Mouse (Mus musculus) CH12.LX (cell line): ENCODE results near the gene Acss1.

Experiments used
- CTCF ChIP-seq, 2 experiments: IDR thresholded peaks in 1 of 2; conservative IDR thresholded peaks in 1 of 2; 2 replicates each; pipeline ENCODE4 v1.5.1; 2011 to 2012; ENCODE audit warnings: low read depth in 2 of 2, low read length in 2 of 2, improper control_type of control experiment in 1 of 2, inconsistent platforms in 1 of 2, mild to moderate bottlenecking in 1 of 2, moderate library complexity in 1 of 2
- ELF1 ChIP-seq: IDR thresholded peaks from 2 replicates; pipeline ENCODE4 v1.6.1; 2014; ENCODE audit warnings: low read depth, mild to moderate bottlenecking, inconsistent platforms, low read length, improper control_type of control experiment
- EP300 ChIP-seq: IDR thresholded peaks from 2 replicates; pipeline ENCODE4 v1.6.1; 2011; ENCODE audit warnings: low read length, improper control_type of control experiment
- MEF2A ChIP-seq: IDR thresholded peaks from 2 replicates; pipeline ENCODE4 v1.6.1; 2014; ENCODE audit warnings: low read depth, mild to moderate bottlenecking, inconsistent platforms, low read length, improper control_type of control experiment, borderline replicate concordance
- MYC ChIP-seq: IDR thresholded peaks from 2 replicates; pipeline ENCODE4 v1.6.1; 2011; ENCODE audit warnings: low read depth, mild to moderate bottlenecking, improper control_type of control experiment, low read length
- POLR2A ChIP-seq: IDR thresholded peaks from 2 replicates; pipeline ENCODE4 v1.6.1; 2011; ENCODE audit warnings: low read depth, mild to moderate bottlenecking, improper control_type of control experiment, low read length
- SMC3 ChIP-seq: IDR thresholded peaks from 2 replicates; pipeline ENCODE4 v1.6.1; 2011; ENCODE audit warnings: low read depth, low read length, improper control_type of control experiment
- TBP ChIP-seq: conservative IDR thresholded peaks from 2 replicates; pipeline ENCODE4 v1.6.1; 2011; ENCODE audit warnings: low read depth, low read length, improper control_type of control experiment
- USF1 ChIP-seq: IDR thresholded peaks from 2 replicates; pipeline ENCODE4 v1.6.1; 2014; ENCODE audit warnings: low read depth, mild to moderate bottlenecking, inconsistent platforms, low read length, improper control_type of control experiment
- USF2 ChIP-seq: conservative IDR thresholded peaks from 2 replicates; pipeline ENCODE4 v1.6.1; 2011; ENCODE audit warnings: low read depth, low read length, improper control_type of control experiment
- ZC3H11A ChIP-seq: IDR thresholded peaks from 2 replicates; pipeline ENCODE4 v1.6.1; 2012; ENCODE audit warnings: low read depth, mild to moderate bottlenecking, inconsistent platforms, low read length, improper control_type of control experiment

DNA sequence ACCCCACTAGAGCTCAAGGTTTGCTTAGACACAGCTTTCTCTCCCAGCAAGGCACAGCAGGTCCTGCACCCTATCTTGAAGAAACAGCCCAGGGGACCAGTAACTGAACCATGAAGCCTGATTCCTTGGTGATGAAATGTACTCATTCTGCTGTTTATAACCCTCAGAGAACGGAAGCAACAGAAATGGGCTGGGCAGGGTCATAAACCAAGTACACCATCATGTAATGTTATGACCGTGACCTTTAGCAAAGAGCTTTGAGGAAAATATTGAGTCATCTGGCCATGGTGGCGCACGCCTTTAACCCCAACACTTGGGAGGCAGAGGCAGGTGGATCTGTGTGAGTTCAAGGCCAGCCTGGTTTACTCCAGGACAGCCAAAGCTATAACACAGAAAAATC lies 23.1 kb downstream of the Acss1 start:
- TF ChIP-seq USF2: no peak
- TF ChIP-seq MEF2A: no peak
- no peak for TF ChIP-seq POLR2A
- TF ChIP-seq SMC3: no peak
- TF ChIP-seq TBP: no peak
- TF ChIP-seq EP300: no peak
- no peak for TF ChIP-seq MYC
- no peak for TF ChIP-seq CTCF (conservative IDR thresholded peaks at IDR 0.05 in 1 of 2, IDR thresholded peaks at IDR 0.05 in 1 of 2; ENCODE audit: low read depth in 2 of 2, low read length in 2 of 2)
- no peak for TF ChIP-seq USF1
- no peak for TF ChIP-seq ZC3H11A
- no peak for TF ChIP-seq ELF1
